Mouse (Mus musculus) WW6 (cell line): ENCODE measurements around the gene Ptprk.

ENCODE experiments used
- DNase-seq: peaks from one replicate; pipeline ENCODE4 v3.0.0-alpha.2; 2013; ENCODE audit warnings: low read depth, low spot score

Ptprk gene

DNA sequence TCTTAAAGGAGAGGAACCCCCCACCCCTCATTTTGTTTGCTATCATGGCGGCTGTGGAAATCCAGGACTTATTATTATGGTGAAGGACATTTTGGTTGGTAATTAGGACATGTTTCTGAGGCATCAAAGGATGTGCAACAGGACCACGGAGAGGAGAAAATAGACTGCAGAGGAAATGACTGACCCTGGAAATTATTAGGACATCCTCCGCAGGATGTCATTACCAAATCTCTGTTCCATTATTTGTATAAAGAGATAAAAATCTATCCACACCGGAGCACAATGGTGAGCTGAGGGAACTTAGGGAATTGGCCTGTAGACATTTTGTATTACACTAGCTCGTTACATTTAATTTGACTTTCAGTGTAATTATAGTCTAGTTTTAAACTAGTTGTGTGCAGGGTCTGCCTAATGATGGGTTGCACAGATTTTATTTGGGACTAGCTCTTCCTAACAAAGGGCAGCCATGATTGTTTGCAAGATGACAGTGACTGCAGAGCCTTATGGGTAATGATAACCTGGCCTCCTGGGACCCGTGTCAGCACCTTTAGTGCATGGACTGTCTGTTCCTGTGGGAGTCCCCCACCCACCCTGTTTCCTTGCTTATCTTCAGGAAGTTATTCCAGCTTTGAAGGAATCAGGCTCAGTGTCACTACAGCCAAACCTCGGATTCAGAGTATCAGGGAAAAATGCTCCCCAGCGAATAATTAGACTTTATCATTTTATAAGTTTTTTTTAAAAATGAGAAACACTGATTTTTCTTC, 38.4 kb downstream of the Ptprk start:
- DNase-seq, result no peak

DNA sequence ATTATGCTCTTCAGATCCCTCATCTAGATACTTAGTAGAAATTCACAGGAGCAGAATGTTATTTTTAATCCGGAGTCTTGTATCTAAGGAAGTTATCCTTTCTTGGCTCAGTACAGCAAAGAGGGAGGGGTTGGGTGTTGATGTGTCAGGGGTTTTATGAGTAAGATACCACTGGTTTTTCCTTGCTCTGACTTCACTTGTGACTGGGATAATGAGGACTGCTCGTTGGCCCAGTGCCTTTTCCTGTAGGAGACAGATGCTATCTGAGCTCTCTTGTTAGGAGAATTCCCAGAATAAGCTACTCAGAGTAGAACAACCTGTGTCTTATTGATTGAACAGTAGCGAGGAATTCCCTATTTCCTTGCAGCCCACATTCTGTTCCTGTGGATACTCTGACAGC, 39.3 kb downstream of the Ptprk start:
- no peak for DNase-seq

DNA sequence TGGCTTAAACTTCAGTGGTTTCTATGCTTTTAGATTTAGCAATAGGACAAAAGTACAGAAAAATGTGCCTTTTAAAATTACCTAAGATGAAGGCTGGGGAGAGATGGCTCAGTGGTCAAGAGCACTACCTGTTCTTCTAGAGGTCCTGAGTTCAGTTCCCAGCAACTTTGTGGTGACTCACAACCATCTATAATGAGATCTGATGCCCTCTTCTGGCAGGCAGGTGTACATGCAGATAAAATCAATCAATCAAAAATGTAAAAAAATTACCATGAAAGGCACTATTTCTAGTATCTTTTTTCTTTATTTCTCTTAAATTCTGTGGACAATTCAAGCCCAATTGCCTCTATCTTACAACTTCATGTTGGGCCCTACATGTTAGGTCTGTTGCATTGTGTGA, 42.4 kb downstream of the Ptprk start:
- no peak for DNase-seq

DNA sequence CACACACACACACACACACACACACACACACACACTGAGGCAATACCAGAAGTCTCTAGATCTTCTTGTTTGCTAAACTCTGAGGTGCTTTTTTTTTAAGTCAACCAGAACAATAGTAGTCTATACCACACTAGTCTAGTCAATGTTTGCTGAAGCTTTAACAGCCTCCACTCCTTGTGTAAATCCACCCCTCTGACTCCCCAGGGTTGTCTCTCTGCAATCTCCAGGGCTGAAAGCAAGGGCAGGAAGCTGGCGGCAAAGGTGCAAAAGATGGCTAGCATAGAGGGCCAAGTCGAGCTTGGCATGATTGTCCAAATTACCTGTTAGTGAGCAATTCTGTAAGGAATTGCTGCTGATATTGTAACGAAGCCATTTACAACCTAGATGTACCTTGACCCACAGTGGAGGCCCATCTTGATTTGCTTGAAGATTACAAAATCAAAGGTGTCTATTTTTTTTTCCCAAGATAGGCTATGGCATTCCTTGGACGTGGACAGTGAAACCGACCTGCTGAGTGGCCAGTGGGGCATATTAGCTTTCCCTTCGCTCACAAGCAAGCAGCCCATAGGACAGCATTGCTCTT, 44.3 kb downstream of the Ptprk start:
- DNase-seq, result no peak

DNA sequence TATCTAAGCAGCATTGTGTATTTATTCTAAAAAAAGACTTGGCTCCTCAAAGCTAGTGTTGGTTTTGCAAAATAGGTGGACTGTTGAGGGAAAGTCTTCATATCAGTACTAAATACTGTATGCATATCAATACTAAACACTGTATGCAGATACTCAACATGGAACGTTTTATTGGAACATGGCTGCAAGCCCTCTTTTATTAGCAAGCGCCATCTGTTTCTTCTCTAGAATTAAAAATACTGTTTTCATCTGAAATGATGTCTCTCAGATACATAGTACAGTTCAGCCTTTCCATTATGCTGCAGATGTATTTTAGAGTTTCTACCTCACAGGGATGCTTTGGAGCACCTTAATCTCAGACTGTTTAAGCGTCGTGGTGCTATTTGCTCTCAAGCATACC, 49.3 kb downstream of the Ptprk start:
- DNase-seq, result no peak

DNA sequence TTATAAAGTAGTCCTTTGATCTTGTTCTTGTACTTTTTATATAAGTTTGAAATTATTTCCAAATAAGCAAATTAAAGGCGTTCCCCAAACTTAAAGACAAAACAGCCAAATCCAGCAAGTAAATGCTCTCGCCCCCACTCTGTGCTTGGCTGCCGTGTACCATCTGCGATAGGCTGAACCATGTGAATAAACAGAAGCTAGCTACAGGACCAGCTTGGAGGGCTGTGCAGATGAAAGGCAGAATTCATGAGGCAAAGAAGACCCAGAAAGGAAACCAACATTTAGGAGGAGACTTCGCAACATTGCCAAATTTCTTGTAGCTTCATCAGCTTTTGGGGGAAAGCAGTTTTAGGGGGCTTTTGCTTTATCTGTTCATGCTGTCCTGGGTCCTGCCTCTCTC, 53.4 kb downstream of the Ptprk start:
- DNase-seq, result no peak

- no peak for DNase-seq
Measured at GRCm38 (mm10) chr10:28128450-28128849, 53.8 kb downstream of the Ptprk start.

GRCm38 (mm10) chr10:28130422-28130821, 55.8 kb downstream of the Ptprk start:
- no peak for DNase-seq

- DNase-seq, result no peak
Measured at GRCm38 (mm10) chr10:28133770-28134169, 59.1 kb downstream of the Ptprk start.

DNA sequence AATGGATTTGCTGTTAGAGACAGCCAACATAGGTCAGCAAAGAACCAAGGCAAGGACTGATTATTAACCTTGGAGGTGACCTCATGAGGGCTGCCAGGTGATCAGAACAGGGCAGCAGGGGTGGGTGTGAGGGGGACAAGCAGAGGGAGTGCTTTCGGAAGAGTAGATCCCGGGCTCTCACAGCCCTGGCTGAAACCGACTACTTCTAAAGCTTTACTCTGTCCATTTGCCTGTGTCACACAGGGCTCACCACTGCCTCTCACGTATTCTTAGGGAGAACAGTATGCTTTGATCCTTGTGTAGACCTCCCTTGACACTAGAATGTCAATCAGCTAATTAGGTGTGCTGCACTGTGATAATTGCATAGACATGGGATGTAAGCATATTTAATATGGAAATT, 63.8 kb downstream of the Ptprk start:
- DNase-seq, result no peak

DNA sequence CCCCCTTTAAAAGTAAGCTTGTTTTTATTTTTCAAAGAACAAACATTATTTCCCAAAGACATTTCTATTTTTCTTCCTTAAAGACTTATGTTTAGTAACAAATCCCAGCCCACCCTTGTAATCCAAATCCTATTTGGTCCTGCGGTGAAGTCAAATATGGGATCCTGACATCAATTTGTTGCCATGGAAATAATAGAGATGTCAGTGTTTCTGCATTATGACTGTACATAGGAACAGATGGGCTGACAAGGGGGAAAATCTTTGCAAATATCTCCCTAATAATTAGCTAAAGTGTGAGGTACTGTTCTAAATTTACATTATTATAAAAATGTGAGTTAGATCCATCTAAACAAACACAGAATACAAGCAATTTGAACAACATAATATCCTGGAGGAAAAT, 69.8 kb downstream of the Ptprk start:
- DNase-seq, result no peak

DNA sequence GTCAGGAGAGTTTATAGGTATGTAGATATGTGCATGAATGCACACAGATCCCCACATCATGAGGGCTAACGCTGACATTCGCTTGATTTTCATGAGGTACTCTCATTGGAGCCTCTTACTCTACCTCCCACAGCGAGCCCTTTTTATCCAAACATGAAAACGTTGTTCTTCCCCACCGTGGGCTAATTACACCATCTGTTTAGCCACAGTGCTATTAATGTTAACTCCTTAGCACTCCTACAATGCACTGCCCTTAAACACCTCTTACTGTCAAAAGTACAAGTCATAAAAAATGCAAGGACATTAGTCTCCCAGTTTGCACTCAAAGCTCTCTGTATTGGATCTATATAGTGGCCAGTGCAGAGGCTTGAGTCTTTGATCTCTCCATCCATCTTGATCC, 70.7 kb downstream of the Ptprk start:
- DNase-seq, result no peak

GRCm38 (mm10) chr10:28155688-28156685, 81.4 kb downstream of the Ptprk start:
- no peak for DNase-seq

DNA sequence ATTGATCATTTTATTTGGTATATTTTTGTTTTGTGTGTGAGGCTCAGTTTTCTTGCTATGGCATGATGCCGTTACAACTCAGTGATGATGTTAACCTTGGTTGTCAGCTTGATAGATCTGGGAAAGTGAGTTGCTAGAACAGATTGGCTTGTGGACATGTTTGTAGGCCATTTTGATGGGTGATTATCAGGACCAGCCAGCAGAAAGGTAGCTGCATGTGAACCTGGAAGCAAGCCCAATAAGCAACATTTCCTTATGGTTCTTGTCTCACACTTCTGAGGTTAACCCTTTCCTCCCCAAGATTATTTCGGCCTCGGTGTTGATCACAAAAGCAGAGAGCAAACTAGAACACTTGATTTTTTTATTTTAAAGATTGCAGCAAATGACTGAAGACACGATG, 85.1 kb downstream of the Ptprk start:
- no peak for DNase-seq

DNA sequence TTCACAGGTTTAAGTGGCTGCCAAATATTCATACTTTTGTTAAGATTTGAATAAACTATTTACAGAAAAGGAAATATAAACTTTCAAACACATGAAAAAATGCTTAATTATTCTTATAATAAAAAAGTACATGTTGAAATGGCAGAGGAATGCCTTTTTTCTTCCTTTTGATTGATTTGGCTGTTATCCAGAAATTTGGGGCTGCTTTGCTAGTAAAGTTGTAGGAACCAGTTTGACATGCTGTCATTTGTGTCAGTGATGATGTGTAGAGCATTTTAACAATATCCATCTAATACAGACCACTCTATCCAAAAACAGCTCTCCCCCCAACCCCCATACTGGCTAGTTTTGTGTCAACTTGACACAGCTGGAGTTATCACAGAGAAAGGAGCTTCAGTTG, 86.7 kb downstream of the Ptprk start:
- no peak for DNase-seq

DNA sequence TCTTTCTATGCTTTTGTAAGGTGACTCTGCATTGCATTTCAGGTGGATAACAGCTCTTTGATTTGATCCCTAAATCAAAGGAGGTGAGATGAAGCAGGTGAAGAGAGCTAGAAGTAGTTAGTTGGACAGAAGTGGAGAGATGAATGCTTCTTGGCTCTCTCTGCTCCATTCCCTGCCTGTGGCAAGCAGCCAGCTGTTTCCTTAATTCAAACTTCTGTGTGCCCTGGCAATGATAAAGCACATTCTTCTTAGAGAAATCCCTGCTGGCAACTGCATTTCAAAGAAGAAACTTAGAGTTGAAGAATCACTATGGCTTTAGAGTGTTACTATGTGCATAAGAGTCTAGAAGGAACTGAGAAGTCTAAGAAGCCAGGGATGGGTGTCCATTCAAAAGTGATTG, 89.6 kb downstream of the Ptprk start:
- DNase-seq, result no peak

GRCm38 (mm10) chr10:28164746-28165145, 90.1 kb downstream of the Ptprk start:
- no peak for DNase-seq

DNA sequence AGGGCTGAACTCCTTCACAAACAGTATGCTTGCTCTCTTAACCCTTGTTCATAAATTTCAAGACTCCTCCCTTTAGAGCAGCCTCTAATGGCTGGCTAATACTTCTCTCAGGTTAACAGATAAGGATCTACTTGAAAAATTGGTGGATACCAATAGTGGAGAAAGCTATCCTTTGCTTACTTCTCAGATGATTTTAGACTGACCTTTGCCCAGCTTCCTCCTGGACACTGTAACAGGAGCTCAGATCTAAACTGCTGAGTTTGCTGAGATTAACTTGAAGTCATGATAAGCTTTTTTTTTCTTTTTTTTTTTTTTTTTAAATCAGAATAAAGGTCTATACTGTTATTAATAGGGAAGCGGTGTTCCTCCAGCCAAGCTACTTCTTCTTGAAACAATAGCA, 92.0 kb downstream of the Ptprk start:
- DNase-seq, result no peak

DNA sequence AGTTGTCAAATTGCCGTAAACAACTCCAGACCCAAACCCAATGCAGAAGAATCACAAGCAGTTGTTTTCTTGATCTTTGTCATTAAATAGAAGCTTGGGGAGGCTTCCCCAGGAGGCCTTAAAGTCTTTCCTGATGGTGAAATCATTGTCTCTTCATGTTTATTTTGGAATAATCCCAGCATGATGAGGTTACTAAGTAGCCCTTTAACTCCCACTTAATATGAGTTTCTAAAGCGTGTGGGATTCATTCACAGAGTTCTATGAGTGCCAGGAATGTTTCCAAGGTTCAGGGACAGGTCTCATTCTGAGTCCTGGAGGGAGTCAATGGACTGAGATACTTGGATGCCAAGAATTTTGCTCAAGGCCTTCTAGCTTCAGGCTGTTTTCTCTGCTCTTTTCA, 92.5 kb downstream of the Ptprk start:
- DNase-seq, result no peak

DNA sequence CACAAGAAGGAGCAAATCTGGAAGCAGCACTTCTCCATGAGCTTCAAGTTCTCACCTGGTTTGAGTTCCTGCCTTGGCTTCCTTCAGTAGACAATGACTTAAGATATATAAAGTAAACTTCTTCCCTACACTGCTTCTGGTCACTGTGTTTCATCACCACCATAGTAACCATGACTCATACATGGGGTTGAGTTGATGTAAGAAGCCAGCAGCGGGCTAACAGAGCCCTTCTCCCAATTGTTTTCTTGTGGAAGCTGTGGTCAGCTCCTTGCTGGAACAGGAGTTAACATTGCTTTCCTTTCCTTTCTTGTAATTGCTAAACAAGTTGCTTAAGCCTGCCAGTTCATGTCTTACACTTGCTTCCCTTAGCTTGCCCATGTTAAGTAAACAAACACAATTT, 96.6 kb downstream of the Ptprk start:
- DNase-seq, result no peak

DNA sequence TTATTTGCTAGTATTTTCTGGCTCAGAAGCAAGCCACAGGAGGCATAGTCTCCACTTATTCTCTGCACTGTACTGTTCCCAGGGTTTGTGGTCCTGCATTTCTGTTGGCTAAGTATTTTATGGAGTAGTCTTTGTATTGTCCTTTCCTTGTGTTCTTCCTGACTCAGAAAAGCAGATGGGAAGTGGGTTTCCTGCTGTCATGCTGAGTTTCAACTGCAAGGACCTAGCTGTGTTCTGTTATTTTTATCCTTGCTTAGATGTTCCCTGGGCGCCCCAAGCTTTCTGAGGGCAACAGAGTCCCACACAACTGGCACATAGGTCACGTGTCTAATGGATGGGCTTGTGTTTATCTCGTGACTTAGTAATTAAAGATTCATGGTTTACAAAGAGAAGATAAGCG, 104.3 kb downstream of the Ptprk start:
- no peak for DNase-seq

GRCm38 (mm10) chr10:28182081-28182480, 107.5 kb downstream of the Ptprk start:
- DNase-seq, result no peak
